Mouse (Mus musculus) layer of hippocampus, adult 11-12 months (tissue): Measurements from ENCODE around the gene Lcn8.
A peak's percentile ranks its signal among the peaks of the same experiment; 100 is the strongest.
"Not testable (repeated sequence)": the region's sequence is repeated elsewhere in the genome, so short reads cannot be mapped to it uniquely, and the experiment has no call there.

Source experiments
- DNase-seq: peaks from one replicate; pipeline ENCODE4 v3.0.0; 2022; ENCODE audit warnings: low spot score

Lcn8 gene

GRCm38 (mm10) chr2:25666516-25666915, 13.6 kb downstream of the Lcn8 start:
- no peak for DNase-seq

- no peak for DNase-seq
These were observed 23.6 kb downstream of the Lcn8 start, which contains the start of gene Lcn6 for GRCm38 (mm10) chr2:25676486-25676885. Lcn6 (plus strand) TSS chr2:25676786.

GRCm38 (mm10) chr2:25679559-25679958, 26.6 kb downstream of the Lcn8 start:
- DNase-seq: no peak

GRCm38 (mm10) chr2:25682426-25682825, 29.5 kb downstream of the Lcn8 start, which contains the start of gene Lcn10:
Lcn10 (plus strand) TSS chr2:25682726.
- no peak for DNase-seq

GRCm38 (mm10) chr2:25686941-25687340, 34.0 kb downstream of the Lcn8 start:
- no peak for DNase-seq

GRCm38 (mm10) chr2:25694605-25695004, 41.7 kb downstream of the Lcn8 start:
- peak; percentile 66 for DNase-seq

- no peak for DNase-seq
These were observed 44.0 kb downstream of the Lcn8 start for GRCm38 (mm10) chr2:25696951-25697350.

GRCm38 (mm10) chr2:25698696-25699095, 45.8 kb downstream of the Lcn8 start:
- no peak for DNase-seq

GRCm38 (mm10) chr2:25699743-25700142, 46.8 kb downstream of the Lcn8 start, which contains the start of gene Obp2a:
Obp2a (plus strand) TSS chr2:25700043.
- not testable (repeated sequence) for DNase-seq

- DNase-seq: no peak
These were observed 48.1 kb downstream of the Lcn8 start for GRCm38 (mm10) chr2:25701001-25701400.

GRCm38 (mm10) chr2:25703706-25704105, 50.8 kb downstream of the Lcn8 start:
- no peak for DNase-seq
